8 mouse cellular contexts compared by ENCODE assay signal in genomic region chr7:16308555-16309317, GRCm38 (mm10). TPM values are rescaled to one million over a fixed set of nuclear protein-coding genes. Genes with fewer than 3 reads are reported as not detected.
DNase-seq lines count a peak whose midpoint lies in the region; ATAC-seq and TF ChIP-seq lines count a peak whose summit lies in the region.

No protein-coding gene starts in this region.

- peak overlapping the region; percentile 75 for H3K4me3 ChIP-seq in heart, adult 2 months
- peak overlapping the region; percentile 58 for H3K4me3 ChIP-seq in forebrain, embryonic 14.5 days (ENCODE audit: low read depth, low read length)
- peak overlapping the region; percentile 65 for H3K4me3 ChIP-seq in limb, embryonic 11.5 days (ENCODE audit: low read depth, low read length)

- 35% methylated on average over 16 of the region's 16 CpGs for WGBS in heart, adult 2 months
- 47% methylated on average over 16 of the region's 16 CpGs for WGBS in forebrain, embryonic 14.5 days
- whole genome bisulfite sequencing in limb, embryonic 11.5 days, result 43% methylated on average over 16 of the region's 16 CpGs

- H3K36me3 ChIP-seq in heart, adult 2 months (ENCODE audit: control insufficient read depth, insufficient read depth, low read length), result no peaks in the 10 kb centered on the region
- H3K36me3 ChIP-seq in forebrain, embryonic 14.5 days (ENCODE audit: control insufficient read depth, insufficient read depth, low read length), result no peaks in the 10 kb centered on the region
- H3K36me3 ChIP-seq in limb, embryonic 11.5 days (ENCODE audit: control insufficient read depth, insufficient read depth, low read length), result no peaks in the 10 kb centered on the region

- H3K4me1 ChIP-seq in heart, adult 2 months (ENCODE audit: control insufficient read depth, insufficient read depth, low read length), result peaks cover 9% of the 10 kb centered on the region
- peaks cover 17% of the 10 kb centered on the region for H3K4me1 ChIP-seq in forebrain, embryonic 14.5 days (ENCODE audit: control insufficient read depth, insufficient read depth, low read length)
- H3K4me1 ChIP-seq in limb, embryonic 11.5 days (ENCODE audit: control insufficient read depth, insufficient read depth, low read length), result peaks cover 30% of the 10 kb centered on the region

- H3K9me3 ChIP-seq in forebrain, embryonic 14.5 days (replicated peaks; ENCODE audit: control insufficient read depth, low read length), result no peaks in the 10 kb centered on the region
- H3K9me3 ChIP-seq in limb, embryonic 11.5 days (ENCODE audit: control insufficient read depth, low read length), result no peaks in the 10 kb centered on the region; the same call in 1 of the 2 replicates

- DNase-seq in heart, adult 2 months, result peak; percentile 39 to 43
- DNase-seq in heart, postnatal 25 days (ENCODE audit: low spot score), result no peak
- DNase-seq in ES-CJ7 (ENCODE audit: low read depth, low spot score) (peak; percentile 45), adipocyte (ENCODE audit: low spot score) (no peak)
- no peak for DNase-seq in forebrain, embryonic 14.5 days (ENCODE audit: low spot score)
- DNase-seq in limb, embryonic 11.5 days (ENCODE audit: low spot score), result no peak
- DNase-seq in ovary, postnatal 14 days (ENCODE audit: low spot score), result no peak

- TF ChIP-seq EP300 in heart, adult 2 months (IDR thresholded peaks at IDR 0.05; ENCODE audit: insufficient read depth, low read depth, low read length), result 0 out of 2 replicates have a peak, but pooled peaks have one; percentile 16

- peak overlapping the region; percentile 95 for H3K4me2 ChIP-seq in forebrain, embryonic 14.5 days (ENCODE audit: low read length)
- peak overlapping the region; percentile 98 for H3K4me2 ChIP-seq in limb, embryonic 11.5 days (ENCODE audit: low read depth, severe bottlenecking)

- intact Hi-C loops in heart, adult 2 months (cut with DNase I), result loop anchor here (1.0 kb wide), 1 partner anchor 11 kb away; no protein-coding TSS in a partner anchor
- intact Hi-C loops in heart, postnatal 25 days (cut with DNase I), result no loop called here

- TF ChIP-seq CTCF in heart, adult 2 months (IDR thresholded peaks at IDR 0.05), result no peak

- H3K9ac ChIP-seq in heart, adult 2 months (ENCODE audit: low read depth, low read length), result peak overlapping the region; percentile 61
- peak overlapping the region; percentile 65 for H3K9ac ChIP-seq in forebrain, embryonic 14.5 days (ENCODE audit: low read length)
- no peak overlapping the region; the same call in 1 of the 2 replicates for H3K9ac ChIP-seq in limb, embryonic 11.5 days (ENCODE audit: low read length)

- H3K79me2 ChIP-seq in heart, adult 2 months (replicated peaks; ENCODE audit: control insufficient read depth, insufficient read depth, low read length), result no peaks in the 10 kb centered on the region

- no peaks in the 10 kb centered on the region for H3K27me3 ChIP-seq in heart, adult 2 months (ENCODE audit: control insufficient read depth, insufficient read depth, low read length)
- peaks cover 11% of the 10 kb centered on the region; the same call in 1 of the 2 replicates for H3K27me3 ChIP-seq in forebrain, embryonic 14.5 days (replicated peaks; ENCODE audit: control insufficient read depth, insufficient read depth, low read length)
- no peaks in the 10 kb centered on the region for H3K27me3 ChIP-seq in limb, embryonic 11.5 days (ENCODE audit: control insufficient read depth, insufficient read depth, low read length)

- peak overlapping the region; percentile 95 for H3K27ac ChIP-seq in heart, adult 2 months
- H3K27ac ChIP-seq in forebrain, embryonic 14.5 days (ENCODE audit: low read depth, low read length), result peak overlapping the region; percentile 39; the same call in 1 of the 2 replicates
- H3K27ac ChIP-seq in limb, embryonic 11.5 days (replicated peaks; ENCODE audit: low read depth, low read length), result no peak overlapping the region

- ATAC-seq in forebrain, embryonic 14.5 days, result no peak
- no peak for ATAC-seq in limb, embryonic 11.5 days (ENCODE audit: insufficient number of reproducible peaks, low FRiP score, low TSS enrichment, low read depth)
- ATAC-seq in monocyte, adult 5-6 weeks (replicated peaks; ENCODE audit: insufficient number of reproducible peaks, low FRiP score, low TSS enrichment, poor library complexity, severe bottlenecking), result peak; percentile 3; the same call in 1 of the 2 replicates

- TF ChIP-seq POLR2A in heart, adult 2 months (IDR thresholded peaks at IDR 0.05; ENCODE audit: insufficient read depth, low read depth, low read length), result no peak

RNA-seq across cellular contexts. Expression of gene Bbc3, which starts 0.5 kb away (rescaled TPM):
- 1 to 10 TPM; 2.1 to 3.2 TPM for total RNA-seq in heart, adult 2 months (2021)
- 2.4 and 3.3 TPM in 2 replicates for polyA plus RNA-seq in heart, adult 2 months (2012; rRNA removed)
- total RNA-seq in heart, postnatal 25 days (2021), result 1 to 10 TPM; 3.7 to 4.7 TPM
- polyA plus RNA-seq in forebrain, embryonic 14.5 days (2014; fragmentation: Nextera tagmentation; extraction: Ambion mirVana), result 10.6 and 11.0 TPM in 2 replicates
- 5.0 and 6.8 TPM in 2 replicates for polyA plus RNA-seq in limb, embryonic 11.5 days (2014; fragmentation: Nextera tagmentation; extraction: Ambion mirVana)
- 26.4 to 30.9 TPM (median 30.1 TPM) in 3 replicates for total RNA-seq in monocyte, adult 5-6 weeks (2017)

RNA-seq across cellular contexts. Expression of gene Ccdc9, which starts 22.1 kb away (rescaled TPM):
- total RNA-seq in heart, adult 2 months (2021), result 10 to 100 TPM; 33.1 to 46.7 TPM
- 21.8 and 22.1 TPM in 2 replicates for polyA plus RNA-seq in heart, adult 2 months (2012; rRNA removed)
- 10 to 100 TPM; 30.7 to 35.3 TPM for total RNA-seq in heart, postnatal 25 days (2021)
- polyA plus RNA-seq in forebrain, embryonic 14.5 days (2014; fragmentation: Nextera tagmentation; extraction: Ambion mirVana), result 12.6 and 15.2 TPM in 2 replicates
- polyA plus RNA-seq in limb, embryonic 11.5 days (2014; fragmentation: Nextera tagmentation; extraction: Ambion mirVana), result 20.2 and 23.8 TPM in 2 replicates
- total RNA-seq in monocyte, adult 5-6 weeks (2017), result 231 to 284 TPM (median 256 TPM) in 3 replicates

RNA-seq across cellular contexts. Expression of gene Inafm1, which starts 35.3 kb away (rescaled TPM):
- total RNA-seq in heart, adult 2 months (2021), result 10 to 100 TPM; 15.4 to 17.4 TPM
- polyA plus RNA-seq in heart, adult 2 months (2012; rRNA removed), result 12.8 and 16.3 TPM in 2 replicates
- total RNA-seq in heart, postnatal 25 days (2021), result 10 to 100 TPM; 13.7 to 15.0 TPM
- polyA plus RNA-seq in forebrain, embryonic 14.5 days (2014; fragmentation: Nextera tagmentation; extraction: Ambion mirVana), result 20.4 and 21.0 TPM in 2 replicates
- 7.9 and 9.6 TPM in 2 replicates for polyA plus RNA-seq in limb, embryonic 11.5 days (2014; fragmentation: Nextera tagmentation; extraction: Ambion mirVana)
- 9.4 to 16.4 TPM (median 12.3 TPM) in 3 replicates for total RNA-seq in monocyte, adult 5-6 weeks (2017)

RNA-seq across cellular contexts. Expression of gene C5ar1, which starts 49.4 kb away (rescaled TPM):
- total RNA-seq in heart, adult 2 months (2021), result 1 to 10 TPM; 7.9 to 8.1 TPM
- 10.0 TPM in 2 replicates for polyA plus RNA-seq in heart, adult 2 months (2012; rRNA removed)
- 1 to 10 TPM; 5.1 to 6.5 TPM for total RNA-seq in heart, postnatal 25 days (2021)
- polyA plus RNA-seq in forebrain, embryonic 14.5 days (2014; fragmentation: Nextera tagmentation; extraction: Ambion mirVana), result 0.89 and 1.3 TPM in 2 replicates
- 0.38 and 0.55 TPM in 2 replicates for polyA plus RNA-seq in limb, embryonic 11.5 days (2014; fragmentation: Nextera tagmentation; extraction: Ambion mirVana)
- total RNA-seq in monocyte, adult 5-6 weeks (2017), result 11.2 to 17.0 TPM (median 13.7 TPM) in 3 replicates

Comparison
In these comparisons a context has a peak if more than half of its experiments do, and no peak if none do; other contexts are left out.
1. DNase-seq: peak in heart, adult 2 months (2 of 2) and ES-CJ7 (single experiment); none in heart, postnatal 25 days (single experiment), forebrain, embryonic 14.5 days (single experiment), limb, embryonic 11.5 days (single experiment), ovary, postnatal 14 days (single experiment) and adipocyte (single experiment).
2. Peak in every context shown above with its lines, with median percentiles within 50 percentile points of each other: H3K4me3 ChIP-seq.